Mouse (Mus musculus): ENCODE measurements around the gene Sap30. TPM values are rescaled to one million over a fixed set of nuclear protein-coding genes. Genes with fewer than 3 reads are reported as not detected.

The Sap30 gene
- polyA plus RNA-seq (2014; fragmentation: Illumina TruSeq; extraction: RNeasy Lipid Tissue Mini Kit (QIAGEN cat#74804)): 36.7 TPM

DNA sequence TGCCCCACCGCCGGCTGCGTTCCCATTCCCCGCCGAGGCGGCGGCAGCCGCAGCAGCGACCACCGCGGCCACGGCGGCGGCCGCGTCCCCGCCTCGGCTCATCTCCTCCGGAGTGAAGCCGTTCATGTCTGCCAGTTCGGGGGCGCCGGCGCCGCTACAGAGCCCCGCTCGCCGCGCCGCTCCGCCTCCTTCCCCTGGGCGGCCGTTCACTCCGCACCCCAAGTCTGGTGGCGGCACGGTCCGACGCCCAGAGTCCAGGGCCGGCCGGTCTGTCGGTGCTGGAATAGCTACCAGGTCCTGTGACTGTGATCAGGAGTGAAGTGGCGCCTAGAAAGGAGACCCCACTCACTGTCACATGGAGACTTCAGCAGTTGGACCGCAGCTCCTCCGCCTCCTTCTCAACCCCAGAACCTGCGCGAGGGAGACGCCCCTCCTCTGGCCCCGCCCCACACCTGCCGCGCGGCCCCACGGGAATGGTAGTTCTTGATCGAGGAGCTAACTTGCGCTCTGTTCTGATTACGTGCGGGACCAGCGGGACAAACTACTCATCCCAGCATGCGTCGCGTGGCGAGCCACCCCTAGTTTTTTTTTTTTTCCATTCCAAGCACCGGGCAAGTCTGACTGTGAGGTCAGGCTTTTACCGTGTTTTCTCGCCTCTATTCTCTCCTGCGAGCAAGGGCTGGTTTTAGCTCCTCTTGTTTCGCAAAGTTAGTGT, at the start of gene Sap30:
Gene Sap30, minus strand, starts transcription at position 420 of the 715 bp plus-strand sequence.

DNA sequence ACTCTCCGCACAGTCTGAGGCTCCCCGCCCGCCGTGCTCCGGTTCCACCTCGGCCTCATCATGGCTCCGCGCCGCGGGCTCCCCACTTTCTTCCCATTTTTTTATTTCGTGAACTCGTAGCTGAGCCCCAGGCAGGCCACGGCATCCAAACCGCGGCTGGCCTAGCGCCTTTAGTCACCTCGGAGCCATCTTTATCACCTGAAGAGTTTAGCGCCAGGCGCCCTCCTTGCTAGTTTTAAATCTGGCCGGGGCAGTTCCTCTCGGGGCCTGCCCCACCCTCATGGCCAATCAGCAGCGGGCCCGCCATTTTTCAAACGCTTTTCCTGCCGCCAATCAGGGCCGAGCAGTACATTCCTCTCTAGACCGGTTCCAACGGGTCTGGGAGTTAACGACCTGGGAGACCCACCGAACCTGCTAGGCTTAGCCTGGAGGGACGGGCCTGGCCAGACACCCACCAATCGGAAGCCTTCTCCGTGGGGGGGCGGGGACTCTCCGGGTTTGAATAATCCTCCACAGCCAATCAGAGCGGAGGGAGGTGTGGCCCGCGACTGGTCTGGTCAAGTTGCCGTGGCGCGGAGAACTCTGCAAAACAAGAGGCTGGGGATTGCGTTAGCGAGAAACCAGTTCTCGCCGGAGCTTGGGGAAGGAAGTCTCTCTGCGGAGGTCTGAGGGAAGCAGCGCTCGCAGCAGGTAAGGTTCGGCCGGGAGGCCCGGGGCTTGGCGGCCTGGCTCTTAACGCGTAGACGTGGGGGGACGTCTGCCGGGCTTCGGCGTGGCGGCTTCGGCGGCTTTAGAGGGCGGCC, 23.9 kb upstream of the Sap30 start, which contains the start of gene Hmgb2:
Gene Hmgb2, plus strand, starts transcription at position 592 of the 803 bp plus-strand sequence.

DNA sequence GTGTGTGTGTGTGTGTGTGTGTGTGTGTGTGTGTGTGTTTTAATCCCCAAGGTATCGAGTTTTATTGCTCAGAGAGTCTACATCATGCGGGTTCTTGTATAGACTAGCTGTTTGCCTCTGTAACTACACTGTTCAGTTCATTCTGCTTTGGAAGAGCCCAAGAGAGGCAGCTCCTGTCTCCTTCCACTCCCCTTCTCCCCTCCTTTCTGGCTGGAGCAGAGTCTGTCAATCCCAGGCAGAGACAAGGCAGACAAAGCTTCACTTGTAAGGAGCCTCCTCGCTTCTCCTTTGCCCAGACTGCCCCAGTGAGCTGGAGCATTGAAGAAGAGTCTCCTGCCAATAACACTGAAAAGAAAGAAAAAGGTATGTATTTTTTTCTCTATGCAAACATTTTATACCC, 31.9 kb downstream of the Sap30 start, which contains the start of gene Scrg1:
Gene Scrg1, plus strand, starts transcription at position 159 of the 400 bp plus-strand sequence.

Other genes with a start within 250 kb of the Sap30 start
- 0.68 TPM for gene Hand2, start 166.9 kb downstream of the Sap30 start, polyA plus RNA-seq (2014; fragmentation: Illumina TruSeq; extraction: RNeasy Lipid Tissue Mini Kit (QIAGEN cat#74804))
- gene Scrg1, start 31.9 kb downstream of the Sap30 start, polyA plus RNA-seq (2014; fragmentation: Illumina TruSeq; extraction: RNeasy Lipid Tissue Mini Kit (QIAGEN cat#74804)): not detected
- 86.5 TPM for gene Hmgb2, start 24.0 kb upstream of the Sap30 start, polyA plus RNA-seq (2014; fragmentation: Illumina TruSeq; extraction: RNeasy Lipid Tissue Mini Kit (QIAGEN cat#74804))
- gene Galnt7, start 165.2 kb upstream of the Sap30 start, polyA plus RNA-seq (2014; fragmentation: Illumina TruSeq; extraction: RNeasy Lipid Tissue Mini Kit (QIAGEN cat#74804)): 38.5 TPM

Data from ovary, adult 10 weeks (tissue).